Mouse (Mus musculus) lung, embryonic 16.5 days (tissue): ENCODE measurements around the gene Ampd1. TPM values are rescaled to one million over a fixed set of nuclear protein-coding genes. Genes with fewer than 3 reads are reported as not detected.

ENCODE experiments used
- ATAC-seq: fragments of 200-750 bp; cut with Nextera tagmentation; 2 replicates; pipeline ENCODE4 v1.8.0; 2017; ENCODE audit warnings: low read depth, mild to moderate bottlenecking, moderate library complexity
- H3K27ac ChIP-seq: fragments of 300-500 bp; sonication (generic); 2 replicates; pipeline ENCODE4 v1.5.1; 2014; ENCODE audit warnings: mild to moderate bottlenecking, control low read depth, low read length
- H3K27me3 ChIP-seq: fragments of 300-500 bp; sonication (generic); 2 replicates; pipeline ENCODE4 v1.6.1; 2014; ENCODE audit warnings: low read depth, low read length, mixed read lengths; ENCODE audit not compliant: control insufficient read depth, insufficient read depth
- H3K36me3 ChIP-seq: fragments of 300-500 bp; sonication (generic); 2 replicates; pipeline ENCODE4 v1.6.1; 2014; ENCODE audit warnings: low read length; ENCODE audit not compliant: control insufficient read depth, insufficient read depth
- H3K4me1 ChIP-seq: fragments of 300-500 bp; sonication (generic); replicated peaks from 2 replicates; pipeline ENCODE4 v1.6.1; 2014; ENCODE audit warnings: low read length, mixed read lengths; ENCODE audit not compliant: control insufficient read depth, insufficient read depth
- H3K4me2 ChIP-seq: fragments of 300-500 bp; sonication (generic); 2 replicates; pipeline ENCODE4 v1.6.1; 2014; ENCODE audit warnings: low read depth, low read length, control low read depth
- H3K4me3 ChIP-seq: fragments of 300-500 bp; sonication (generic); 2 replicates; pipeline ENCODE4 v1.5.1; 2014; ENCODE audit warnings: mild to moderate bottlenecking, low read length, control low read depth
- H3K9ac ChIP-seq: fragments of 300-500 bp; sonication (generic); 2 replicates; pipeline ENCODE4 v1.6.1; 2014; ENCODE audit warnings: low read length, control low read depth
- H3K9me3 ChIP-seq: fragments of 300-500 bp; sonication (generic); 2 replicates; pipeline ENCODE4 v1.6.1; 2016; ENCODE audit warnings: low read length; ENCODE audit not compliant: control insufficient read depth
- WGBS: fragments of 180-500 bp; shearing (Covaris S2); extraction: QIAGEN DNeasy Blood & Tissue Kit; methylation state at CpG from one replicate; pipeline ENCODE4 v1.1.7; 2014; 5-methylcytosine and 5-hydroxymethylcytosine counted together
- polyA plus RNA-seq: library from polyadenylated mRNA; unstranded; fragments of >200 nt; fragmentation: Nextera tagmentation; extraction: Ambion mirVana; gene quantifications from 2 replicates; pipeline ENCODE4 v1.2.1, GENCODE M21; 2015

Gene Ampd1
- polyA plus RNA-seq, 1 experiment from 2014 or later, result 1.0 TPM

DNA sequence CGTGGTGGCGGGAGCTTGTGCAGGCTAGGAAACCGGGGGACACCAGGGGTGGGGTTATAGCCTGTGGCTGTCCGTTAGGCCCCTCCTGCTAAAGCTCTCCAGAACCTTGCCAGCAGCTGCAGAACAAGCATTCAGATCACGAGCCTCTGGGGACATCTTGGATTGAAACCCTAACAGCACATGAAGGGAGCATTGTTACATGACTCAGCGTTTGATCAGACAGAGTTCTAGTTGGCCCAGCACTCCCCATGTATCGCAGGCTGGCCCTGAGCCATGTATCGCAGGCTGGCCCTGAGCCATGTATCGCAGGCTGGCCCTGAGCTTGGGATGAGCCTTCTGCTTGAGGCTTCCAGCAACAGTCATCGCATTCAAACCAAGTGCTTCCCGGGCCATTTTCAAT, 67.5 kb downstream of the Ampd1 start:
- Histone ChIP-seq H3K4me3 (no peak overlapping the region), H3K9ac (no peak overlapping the region), H3K27ac (no peak overlapping the region), H3K36me3 (no peaks in the 10 kb centered on the region), H3K4me2 (no peak overlapping the region), H3K4me1 (peaks cover 8% of the 10 kb centered on the region), H3K27me3 (no peaks in the 10 kb centered on the region), H3K9me3 (no peaks in the 10 kb centered on the region)
- WGBS, result 77% methylated on average over 11 of the region's 11 CpGs
- peak; percentile 61 for ATAC-seq

DNA sequence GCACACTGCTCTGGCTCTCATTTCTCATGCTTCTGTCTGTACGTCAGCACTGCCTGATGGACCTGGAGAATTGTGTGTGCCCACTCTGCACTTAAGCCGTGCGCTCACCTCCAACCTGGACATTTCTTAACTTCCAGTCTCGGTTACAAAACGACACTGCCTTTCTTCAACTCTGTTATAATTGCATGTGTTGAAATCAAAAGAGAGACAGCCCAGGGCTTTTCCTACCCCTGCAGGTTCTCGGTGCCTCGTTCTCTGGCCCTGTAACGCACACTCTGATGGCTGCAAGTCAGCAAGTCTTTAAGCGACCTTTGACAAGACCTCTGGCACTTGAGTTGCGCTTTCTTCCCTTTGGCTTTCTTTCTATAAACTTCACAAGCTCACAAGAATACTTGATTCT, 68.6 kb downstream of the Ampd1 start:
- 80% methylated on average over 10 of the region's 10 CpGs for WGBS
- Histone ChIP-seq H3K27me3 (no peaks in the 10 kb centered on the region), H3K27ac (no peak overlapping the region), H3K9ac (no peak overlapping the region), H3K9me3 (no peaks in the 10 kb centered on the region), H3K36me3 (no peaks in the 10 kb centered on the region; the same call in 1 of the 2 replicates), H3K4me1 (peaks cover 8% of the 10 kb centered on the region), H3K4me2 (no peak overlapping the region), H3K4me3 (no peak overlapping the region)
- no peak for ATAC-seq

DNA sequence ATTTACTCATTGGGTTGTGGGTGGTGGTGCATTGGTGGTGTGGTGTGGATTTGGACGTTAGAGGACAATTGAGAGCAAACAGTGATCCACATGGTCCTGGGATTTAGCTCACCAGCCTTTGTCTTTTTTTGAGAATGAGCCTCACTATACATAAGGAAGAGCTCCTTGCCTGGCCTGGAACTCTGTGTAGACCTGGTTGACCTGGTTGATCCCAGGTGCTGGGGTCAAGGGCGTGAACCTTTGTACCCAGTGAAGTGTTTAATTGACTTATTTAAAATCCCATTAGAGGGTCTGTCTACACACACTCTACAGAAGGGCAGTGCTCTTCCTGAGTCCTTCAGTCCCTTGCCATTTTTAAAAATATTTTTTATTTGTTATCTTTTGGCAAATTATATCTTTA, 71.5 kb downstream of the Ampd1 start:
- H3K4me2 ChIP-seq, result no peak overlapping the region
- no peaks in the 10 kb centered on the region for H3K27me3 ChIP-seq
- no peak overlapping the region for H3K9ac ChIP-seq
- no peak for ATAC-seq
- no peak overlapping the region for H3K27ac ChIP-seq
- 79% methylated on average over 2 of the region's 2 CpGs for WGBS
- no peaks in the 10 kb centered on the region; the same call in 1 of the 2 replicates for H3K36me3 ChIP-seq
- H3K9me3 ChIP-seq, result no peaks in the 10 kb centered on the region
- H3K4me3 ChIP-seq, result no peak overlapping the region
- H3K4me1 ChIP-seq, result no peaks in the 10 kb centered on the region

DNA sequence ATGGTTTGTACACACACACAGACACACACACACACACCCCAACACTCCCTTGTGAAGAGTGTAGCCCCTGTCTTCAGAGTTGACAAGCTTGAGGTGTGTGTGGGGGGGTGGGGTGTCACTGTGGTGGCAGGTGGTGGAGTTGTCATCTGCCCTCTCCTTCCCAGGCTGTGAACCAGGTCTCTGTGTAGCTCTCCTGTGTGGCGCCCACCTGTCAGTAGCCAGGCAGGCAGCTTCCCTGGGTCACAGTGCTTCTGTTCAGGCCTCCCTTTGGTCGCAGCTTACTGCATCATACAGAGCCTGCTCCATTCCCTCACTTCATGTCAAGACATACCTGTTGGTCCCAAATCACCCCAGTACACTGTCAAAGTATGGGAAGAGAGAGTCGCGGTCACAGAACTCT, 72.0 kb downstream of the Ampd1 start:
- Histone ChIP-seq H3K36me3 (no peaks in the 10 kb centered on the region; the same call in 1 of the 2 replicates), H3K27me3 (no peaks in the 10 kb centered on the region), H3K4me2 (no peak overlapping the region), H3K27ac (no peak overlapping the region), H3K4me3 (no peak overlapping the region), H3K4me1 (no peaks in the 10 kb centered on the region), H3K9me3 (no peaks in the 10 kb centered on the region), H3K9ac (no peak overlapping the region)
- ATAC-seq, result no peak
- 68% methylated on average over 4 of the region's 4 CpGs for WGBS

DNA sequence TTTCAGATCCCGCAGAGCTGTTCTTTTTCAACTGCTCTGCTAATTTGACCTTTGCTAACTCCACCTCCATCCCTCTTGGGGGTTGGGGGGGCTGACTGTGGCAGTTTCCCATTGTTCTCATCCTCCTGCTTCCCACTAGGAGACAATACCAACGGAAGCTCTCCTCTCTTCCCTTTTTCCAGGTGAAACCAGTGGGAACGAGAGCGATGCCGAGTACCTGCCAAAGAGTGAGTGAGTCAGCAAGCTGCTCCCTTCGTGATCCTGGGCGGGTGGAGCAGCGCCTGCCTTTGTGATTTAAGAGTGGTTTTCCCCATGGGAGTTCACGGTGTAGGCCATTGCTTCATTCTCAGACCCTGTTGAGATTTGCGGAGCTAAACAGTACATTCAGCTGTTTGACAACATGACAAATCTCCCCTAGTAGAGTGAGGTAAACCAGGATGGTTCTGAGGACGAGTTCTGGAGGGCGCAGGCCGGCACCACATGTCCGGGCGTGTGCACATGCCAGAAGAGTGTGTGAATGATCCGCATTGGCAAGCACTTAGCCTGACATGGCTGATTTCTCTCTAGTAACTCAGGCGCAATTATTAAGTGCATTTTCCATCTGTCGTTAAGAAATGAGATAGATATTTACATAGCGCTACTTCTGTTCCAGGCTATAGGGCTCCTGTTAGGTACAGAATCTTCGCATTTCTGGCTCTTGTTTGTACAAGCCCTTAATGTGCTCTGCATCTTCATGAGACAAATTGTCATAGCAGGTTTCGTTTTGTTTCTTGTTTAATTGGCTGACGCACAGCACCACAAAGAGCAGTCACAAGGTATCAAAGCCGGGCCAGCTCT, 72.7 kb downstream of the Ampd1 start:
- H3K4me1 ChIP-seq, result no peaks in the 10 kb centered on the region
- WGBS, result 71% methylated on average over 23 of the region's 23 CpGs
- H3K4me3 ChIP-seq, result no peak overlapping the region
- H3K27me3 ChIP-seq, result no peaks in the 10 kb centered on the region
- no peaks in the 10 kb centered on the region; the same call in 1 of the 2 replicates for H3K36me3 ChIP-seq
- no peak overlapping the region for H3K4me2 ChIP-seq
- no peak for ATAC-seq
- no peak overlapping the region for H3K27ac ChIP-seq
- no peak overlapping the region for H3K9ac ChIP-seq
- H3K9me3 ChIP-seq, result no peaks in the 10 kb centered on the region

DNA sequence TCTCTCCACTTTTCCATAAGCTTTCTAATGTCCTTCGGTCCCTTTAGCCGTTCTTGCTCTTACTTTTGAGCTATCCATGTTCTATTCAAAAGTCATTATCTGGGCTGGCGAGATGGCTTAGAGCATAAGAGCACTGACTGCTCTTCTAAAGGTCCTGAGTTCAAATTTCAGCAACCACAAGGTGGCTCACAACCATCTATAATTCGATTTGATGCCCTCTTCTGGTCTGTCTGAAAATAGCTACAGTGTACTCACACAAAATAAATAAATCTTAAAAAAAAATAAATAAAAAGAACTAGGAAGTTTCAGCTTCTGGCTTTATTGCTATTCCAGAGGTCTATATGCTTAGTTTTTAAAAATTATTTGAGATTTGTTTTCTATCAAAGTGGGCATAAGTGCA, 74.0 kb downstream of the Ampd1 start:
- Histone ChIP-seq H3K27me3 (no peaks in the 10 kb centered on the region), H3K4me3 (no peak overlapping the region), H3K36me3 (no peaks in the 10 kb centered on the region; the same call in 1 of the 2 replicates), H3K27ac (no peak overlapping the region), H3K4me2 (no peak overlapping the region), H3K9ac (no peak overlapping the region), H3K9me3 (no peaks in the 10 kb centered on the region), H3K4me1 (no peaks in the 10 kb centered on the region)
- ATAC-seq, result no peak
- WGBS, result 83% methylated on average over 4 of the region's 4 CpGs

DNA sequence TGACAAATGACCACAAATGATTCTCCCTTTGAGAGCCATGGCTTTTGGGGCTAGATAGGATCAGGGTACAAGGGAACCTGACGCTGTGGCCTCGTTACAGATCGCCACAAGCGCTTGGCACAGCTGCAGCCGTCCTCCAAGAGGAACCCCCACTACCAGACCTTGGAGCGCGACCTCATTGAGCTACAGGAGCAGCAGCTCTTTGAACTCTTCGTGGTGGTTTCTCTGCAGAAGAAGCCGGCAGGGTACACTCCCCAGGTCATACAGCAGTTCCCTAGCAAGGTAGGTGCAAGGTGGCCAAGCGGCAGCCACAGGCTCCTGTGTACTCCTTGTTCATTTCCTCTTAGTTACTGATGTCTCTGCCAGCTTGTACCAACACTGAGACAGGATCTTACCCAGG, 75.1 kb downstream of the Ampd1 start:
- no peaks in the 10 kb centered on the region for H3K27me3 ChIP-seq
- no peak overlapping the region for H3K4me2 ChIP-seq
- H3K9me3 ChIP-seq, result no peaks in the 10 kb centered on the region
- H3K27ac ChIP-seq, result no peak overlapping the region
- H3K36me3 ChIP-seq, result peaks cover 8% of the 10 kb centered on the region
- H3K4me1 ChIP-seq, result no peaks in the 10 kb centered on the region
- ATAC-seq, result no peak
- 83% methylated on average over 10 of the region's 10 CpGs for WGBS
- H3K9ac ChIP-seq, result no peak overlapping the region
- no peak overlapping the region for H3K4me3 ChIP-seq

Other genes with a start within 250 kb of the Ampd1 start
- gene Sycp1, start 137.9 kb upstream of the Ampd1 start, polyA plus RNA-seq, result not detected in 2 replicates
- gene Nr1h5, start 109.9 kb upstream of the Ampd1 start, polyA plus RNA-seq, result 0.10 TPM in 1 of 2 replicates, not detected in the other
- 54.4 and 60.9 TPM in 2 replicates for gene Sike1, start 78.3 kb upstream of the Ampd1 start, polyA plus RNA-seq
- 317 and 337 TPM in 2 replicates for gene Csde1, start 53.6 kb upstream of the Ampd1 start, polyA plus RNA-seq
- gene Nras, start 15.7 kb upstream of the Ampd1 start, polyA plus RNA-seq, result 93.8 and 96.7 TPM in 2 replicates
- 6.3 and 7.0 TPM in 2 replicates for gene Dennd2c, start 28.6 kb downstream of the Ampd1 start, polyA plus RNA-seq
- 172 and 179 TPM in 2 replicates for gene Bcas2, start 97.6 kb downstream of the Ampd1 start, polyA plus RNA-seq
- gene Trim33, start 205.3 kb downstream of the Ampd1 start, polyA plus RNA-seq, result 19.6 and 21.3 TPM in 2 replicates